Mouse (Mus musculus) layer of hippocampus, postnatal 14 days (tissue): ENCODE results near the gene Ifna6. TPM values are rescaled to one million over a fixed set of nuclear protein-coding genes. Genes with fewer than 3 reads are reported as not detected.

Experiments used
- DNase-seq, 2 experiments: peaks; one replicate each; pipeline ENCODE4 v3.0.0; 2021 to 2022; ENCODE audit warnings: low spot score in 2 of 2, mixed read lengths in 1 of 2
- total RNA-seq, 2 experiments: library from RNA; stranded (reverse); gene quantifications; 2 replicates each; pipeline ENCODE4 v1.2.3; 2021

Gene Ifna6
- total RNA-seq, 2 experiments from 2014 or later, result not detected

GRCm38 (mm10) chr4:88841438-88841911 lies 14.3 kb downstream of the Ifna6 start, which contains the start of gene Ifna4:
TSS of gene Ifna4 (plus strand) at chr4:88841861.
- DNase-seq, result no peak

GRCm38 (mm10) chr4:88845334-88845733 lies 18.1 kb downstream of the Ifna6 start:
- no peak for DNase-seq

- DNase-seq, result no peak
Measured at GRCm38 (mm10) chr4:88849698-88850097, 22.5 kb downstream of the Ifna6 start, which contains the start of gene Ifna1. TSS of gene Ifna1 (plus strand) at chr4:88850087.

GRCm38 (mm10) chr4:88851026-88851763 lies 24.0 kb downstream of the Ifna6 start:
- DNase-seq, result no peak

- DNase-seq, result no peak
Measured at GRCm38 (mm10) chr4:88859214-88859613, 32.0 kb downstream of the Ifna6 start.

GRCm38 (mm10) chr4:88863309-88863708 lies 36.1 kb downstream of the Ifna6 start:
- no peak for DNase-seq

GRCm38 (mm10) chr4:88864599-88864998 lies 37.4 kb downstream of the Ifna6 start:
- no peak for DNase-seq

- no peak for DNase-seq
Measured at GRCm38 (mm10) chr4:88865011-88865569, 37.9 kb downstream of the Ifna6 start.

- peak; percentile 72 to 74 for DNase-seq
Measured at GRCm38 (mm10) chr4:88867366-88867925, 40.2 kb downstream of the Ifna6 start.

GRCm38 (mm10) chr4:88867926-88868911 lies 41.0 kb downstream of the Ifna6 start:
- DNase-seq, result peak in 1 of 2 experiments; percentile 3

- DNase-seq, result peak in 1 of 2 experiments; percentile 67
Measured at GRCm38 (mm10) chr4:88872691-88873090, 45.5 kb downstream of the Ifna6 start.

- DNase-seq, result no peak
Measured at GRCm38 (mm10) chr4:88875435-88876095, 48.3 kb downstream of the Ifna6 start.

GRCm38 (mm10) chr4:88876520-88876919 lies 49.3 kb downstream of the Ifna6 start:
- no peak for DNase-seq

Other genes starting within 250 kb of the Ifna6 start
- gene Ifna9, start 235.0 kb upstream of the Ifna6 start, total RNA-seq, result not detected
- not detected for gene Ifna12, start 224.0 kb upstream of the Ifna6 start, total RNA-seq
- not detected for gene C87499, start 193.0 kb upstream of the Ifna6 start, total RNA-seq
- gene Ifna13, start 183.0 kb upstream of the Ifna6 start, total RNA-seq, result not detected
- not detected for gene Ifna16, start 150.5 kb upstream of the Ifna6 start, total RNA-seq
- not detected for gene Ifna2, start 143.5 kb upstream of the Ifna6 start, total RNA-seq
- gene Ifnab, start 136.1 kb upstream of the Ifna6 start, total RNA-seq, result not detected
- 1 to 10 TPM; 1.1 to 2.1 TPM for gene Gm26566, start 105.6 kb upstream of the Ifna6 start, total RNA-seq
- 100 to 1,000 TPM; 105 to 106 TPM for gene Klhl9, start 105.0 kb upstream of the Ifna6 start, total RNA-seq
- not detected for gene Gm13271, start 72.5 kb upstream of the Ifna6 start, total RNA-seq
- gene Gm13283, start 67.3 kb upstream of the Ifna6 start, total RNA-seq, result not detected
- not detected for gene Gm13290, start 53.6 kb upstream of the Ifna6 start, total RNA-seq
- not detected for gene Gm13289, start 50.5 kb upstream of the Ifna6 start, total RNA-seq
- gene Gm13272, start 47.6 kb upstream of the Ifna6 start, total RNA-seq, result not detected
- gene Ifnz, start 45.3 kb upstream of the Ifna6 start, total RNA-seq, result not detected
- gene Gm13276, start 41.7 kb upstream of the Ifna6 start, total RNA-seq, result not detected
- gene Gm13277, start 38.8 kb upstream of the Ifna6 start, total RNA-seq, result not detected
- gene Gm13278, start 35.9 kb upstream of the Ifna6 start, total RNA-seq, result not detected
- not detected for gene Gm13275, start 32.9 kb upstream of the Ifna6 start, total RNA-seq
- not detected for gene Gm13279, start 30.0 kb upstream of the Ifna6 start, total RNA-seq
- not detected for gene Gm13285, start 27.8 kb upstream of the Ifna6 start, total RNA-seq
- gene Gm13287, start 24.2 kb upstream of the Ifna6 start, total RNA-seq, result not detected
- not detected for gene Gm13288, start 21.9 kb upstream of the Ifna6 start, total RNA-seq
- not detected for gene Ifna7, start 11.2 kb upstream of the Ifna6 start, total RNA-seq
- not detected for gene Ifna11, start 7.5 kb upstream of the Ifna6 start, total RNA-seq
- not detected for gene Ifna5, start 8.1 kb downstream of the Ifna6 start, total RNA-seq
- gene Ifna4, start 14.4 kb downstream of the Ifna6 start, total RNA-seq, result not detected
- gene Ifna1, start 22.7 kb downstream of the Ifna6 start, total RNA-seq, result not detected
- not detected for gene Ifne, start 52.8 kb downstream of the Ifna6 start, total RNA-seq